8 mouse cellular contexts compared by ENCODE assay signal in the genomic region with DNA sequence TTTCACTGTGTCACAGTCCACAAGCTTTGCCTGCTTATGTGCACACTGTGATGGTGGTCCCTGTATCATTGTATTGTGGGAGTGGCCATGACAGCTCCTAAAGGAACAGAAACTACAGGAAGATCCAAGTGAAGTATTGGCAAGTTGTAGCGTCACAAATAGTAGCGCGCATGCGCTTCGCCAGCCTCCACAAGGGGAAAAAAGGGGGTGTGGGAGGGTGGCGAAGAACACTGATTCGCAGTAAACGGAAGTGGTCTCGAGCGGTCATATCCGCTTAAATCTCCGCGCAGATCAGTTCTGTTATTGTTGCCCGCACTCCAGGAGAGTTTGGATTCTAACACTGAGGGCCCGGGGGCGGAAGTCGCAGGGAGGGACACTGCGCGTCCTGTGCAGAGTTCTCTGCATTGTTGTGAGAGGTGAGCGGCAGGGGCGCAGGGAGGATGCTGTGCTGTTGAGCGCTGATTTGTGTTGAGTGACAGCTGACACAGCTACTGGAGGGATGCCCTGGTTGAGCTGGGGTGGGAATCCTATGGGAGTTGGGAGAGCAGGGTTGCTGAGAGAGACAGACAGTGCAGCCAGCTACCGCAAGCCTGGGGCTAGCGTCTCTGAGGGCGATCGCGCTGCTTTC. TPM values are rescaled to one million over a fixed set of nuclear protein-coding genes. Genes with fewer than 3 reads are reported as not detected.
DNase-seq lines count a peak whose midpoint lies in the region; ATAC-seq and TF ChIP-seq lines count a peak whose summit lies in the region.

A gene (plus strand): TSS at position 251 of the 628 bp plus-strand sequence.

- H3K9ac ChIP-seq in forebrain, embryonic 16.5 days (replicated peaks; ENCODE audit: low read depth, low read length): peak within 1 kb of the TSS; percentile 84
- H3K9ac ChIP-seq in liver, postnatal 0 days (replicated peaks): peak within 1 kb of the TSS; percentile 39
- H3K9ac ChIP-seq in neural tube, embryonic 13.5 days: peak within 1 kb of the TSS; percentile 84

- peak within 1 kb of the TSS; percentile 87 for H3K4me2 ChIP-seq in forebrain, embryonic 16.5 days (ENCODE audit: low read length)
- H3K4me2 ChIP-seq in liver, postnatal 0 days (ENCODE audit: low read depth, low read length): peak within 1 kb of the TSS; percentile 73
- peak within 1 kb of the TSS; percentile 90 for H3K4me2 ChIP-seq in neural tube, embryonic 13.5 days

- peak within 1 kb of the TSS; percentile 93 for H3K27ac ChIP-seq in forebrain, embryonic 16.5 days (ENCODE audit: low read length)
- peak within 1 kb of the TSS; percentile 69 for H3K27ac ChIP-seq in liver, postnatal 0 days (ENCODE audit: low read depth)
- peak within 1 kb of the TSS; percentile 86 for H3K27ac ChIP-seq in neural tube, embryonic 13.5 days (replicated peaks)

- peak within 1 kb of the TSS; percentile 82 for H3K4me3 ChIP-seq in E14TG2a.4 (replicated peaks; ENCODE audit: low read length)
- peak within 1 kb of the TSS; percentile 91 for H3K4me3 ChIP-seq in forebrain, embryonic 16.5 days (replicated peaks; ENCODE audit: low read length)
- H3K4me3 ChIP-seq in liver, postnatal 0 days (ENCODE audit: low read depth, low read length): peak within 1 kb of the TSS; percentile 51
- peak within 1 kb of the TSS; percentile 73 for H3K4me3 ChIP-seq in neural tube, embryonic 13.5 days

- under 1% methylated on average over 27 of the region's 27 CpGs for WGBS in forebrain, embryonic 16.5 days
- under 1% methylated on average over 27 of the region's 27 CpGs for WGBS in liver, postnatal 0 days (ENCODE audit: insufficient replicate concordance)
- WGBS in neural tube, embryonic 13.5 days: under 1% methylated on average over 27 of the region's 27 CpGs

- no peak for TF ChIP-seq CTCF in E14TG2a.4 (conservative IDR thresholded peaks at IDR 0.05; ENCODE audit: low read length)
- no peak for TF ChIP-seq CTCF in liver, postnatal 0 days (IDR thresholded peaks at IDR 0.05; ENCODE audit: low read depth)

- intact Hi-C loops in heart, postnatal 25 days (cut with DNase I): loop anchor here (2.0 to 10.0 kb wide), 2 partner anchors 17 to 267 kb away; a partner anchor contains a TSS

- peak; percentile 73 for DNase-seq in heart, postnatal 25 days (ENCODE audit: low spot score)
- DNase-seq in layer of hippocampus, adult 11-12 months (ENCODE audit: low spot score): peak; percentile 91
- peak; percentile 79 for DNase-seq in liver, postnatal 0 days
- peak; percentile 94 for DNase-seq in telencephalon, adult 2 months (ENCODE audit: low read depth, low spot score)

- H3K4me1 ChIP-seq in E14TG2a.4 (replicated peaks; ENCODE audit: low read depth, low read length): peaks cover 11% of the 10 kb centered on the region
- peaks cover 14% of the 10 kb centered on the region for H3K4me1 ChIP-seq in forebrain, embryonic 16.5 days (replicated peaks; ENCODE audit: control insufficient read depth, insufficient read depth, low read length)
- peaks cover 15% of the 10 kb centered on the region for H3K4me1 ChIP-seq in liver, postnatal 0 days (ENCODE audit: insufficient read depth)
- peaks cover 22% of the 10 kb centered on the region for H3K4me1 ChIP-seq in neural tube, embryonic 13.5 days (replicated peaks)

- no peaks in the 10 kb centered on the region for H3K36me3 ChIP-seq in E14TG2a.4 (ENCODE audit: insufficient read depth, low read length)
- peaks cover 7% of the 10 kb centered on the region for H3K36me3 ChIP-seq in forebrain, embryonic 16.5 days (ENCODE audit: control insufficient read depth, insufficient read depth)
- 0 out of 2 replicates have a peak, but pooled peaks cover 1% of the 10 kb centered on the region for H3K36me3 ChIP-seq in liver, postnatal 0 days (replicated peaks; ENCODE audit: insufficient read depth, low read length)
- H3K36me3 ChIP-seq in neural tube, embryonic 13.5 days: peaks cover 25% of the 10 kb centered on the region

- peaks cover 6% of the 10 kb centered on the region for H3K9me3 ChIP-seq in E14TG2a.4 (ENCODE audit: low read length)
- no peaks in the 10 kb centered on the region for H3K9me3 ChIP-seq in forebrain, embryonic 16.5 days (ENCODE audit: control insufficient read depth, low read length)
- no peaks in the 10 kb centered on the region for H3K9me3 ChIP-seq in liver, postnatal 0 days (ENCODE audit: low read length)
- no peaks in the 10 kb centered on the region for H3K9me3 ChIP-seq in neural tube, embryonic 13.5 days

- H3K27me3 ChIP-seq in E14TG2a.4 (ENCODE audit: insufficient read depth, low read length): no peaks in the 10 kb centered on the region
- no peaks in the 10 kb centered on the region for H3K27me3 ChIP-seq in forebrain, embryonic 16.5 days (replicated peaks; ENCODE audit: control insufficient read depth, insufficient read depth, low read length)
- no peaks in the 10 kb centered on the region for H3K27me3 ChIP-seq in liver, postnatal 0 days (ENCODE audit: insufficient read depth, low read length)
- no peaks in the 10 kb centered on the region for H3K27me3 ChIP-seq in neural tube, embryonic 13.5 days

- TF ChIP-seq EP300 in liver, postnatal 0 days (IDR thresholded peaks at IDR 0.05; ENCODE audit: low read depth): no peak

- ATAC-seq in cerebellum, adult (ENCODE audit: insufficient number of reproducible peaks, low FRiP score, low TSS enrichment): peak; percentile 80
- peak; percentile 94 for ATAC-seq in forebrain, embryonic 16.5 days
- ATAC-seq in liver, postnatal 0 days: peak; percentile 76
- peak; percentile 93 for ATAC-seq in neural tube, embryonic 13.5 days (ENCODE audit: low read depth)

RNA-seq across cellular contexts. Expression of the gene that starts here (rescaled TPM):
- polyA plus RNA-seq in forebrain, embryonic 16.5 days (2015; fragmentation: Nextera tagmentation; extraction: Ambion mirVana): 12.5 TPM in 2 replicates
- 1 to 10 TPM in 1 of 2 experiments, under 1 TPM in 1; 0.70 to 1.1 TPM for total RNA-seq in heart, postnatal 25 days (2021)
- 0.14 and 0.26 TPM in 2 replicates for polyA plus RNA-seq in liver, postnatal 0 days (2015; fragmentation: Nextera tagmentation; extraction: Ambion mirVana)
- 8.2 and 9.5 TPM in 2 replicates for polyA plus RNA-seq in neural tube, embryonic 13.5 days (2015; fragmentation: Nextera tagmentation; extraction: Ambion mirVana)

Comparison
In these comparisons a context has a peak if more than half of its experiments do, and no peak if none do; other contexts are left out.
1. Peak in every context shown above with its lines: DNase-seq, ATAC-seq, H3K4me3 ChIP-seq and H3K27ac ChIP-seq.
2. Peak in DNase-seq, ATAC-seq, H3K4me3 ChIP-seq, H3K27ac ChIP-seq, H3K9ac ChIP-seq and H3K4me2 ChIP-seq in liver, postnatal 0 days; RNA of the gene not detected or under 1 TPM.